Mouse (Mus musculus): ENCODE measurements around the gene Meltf.

Meltf gene

DNA sequence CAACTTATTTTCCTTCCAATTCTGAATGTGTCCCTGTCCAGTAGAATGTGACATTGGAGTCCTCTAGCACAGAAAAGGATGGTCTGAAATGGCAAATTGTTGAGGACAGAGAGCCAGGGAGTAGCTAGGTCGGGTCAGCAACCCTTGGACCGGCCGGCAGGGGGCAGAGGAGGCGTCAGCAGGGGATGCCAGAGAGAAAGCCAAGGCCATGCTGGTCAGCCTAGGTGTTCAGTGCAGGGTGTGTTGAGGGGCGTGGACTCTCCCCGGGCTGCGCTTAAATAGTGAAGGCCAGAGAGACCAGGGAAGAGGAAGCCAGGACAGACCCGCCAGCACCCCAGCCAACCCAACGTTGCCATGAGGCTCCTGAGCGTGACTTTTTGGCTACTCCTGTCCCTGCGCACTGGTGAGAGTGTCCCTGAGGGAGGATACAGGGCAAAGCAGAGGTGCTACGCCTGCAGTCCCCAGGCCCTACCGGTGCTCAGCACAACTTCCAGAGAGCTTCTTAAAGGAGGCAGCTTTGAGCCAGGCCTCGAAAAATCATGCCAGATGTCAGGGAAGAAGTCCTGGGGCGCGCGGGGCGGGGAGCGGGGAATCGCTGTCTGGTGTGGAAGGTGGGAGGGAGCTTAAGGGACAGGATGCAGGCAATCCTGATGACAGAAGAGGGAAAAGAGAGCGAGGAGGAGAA lies at the start of gene Meltf:
TSS of gene Meltf (plus strand) at position 238 of the 685 bp plus-strand sequence.
- in situ Hi-C loops (cut with MboI; ENCODE audit: low sequenced_read_pairs) = loop anchor here (5.0 kb wide), 1 partner anchor 34 kb away; no protein-coding TSS in a partner anchor

DNA sequence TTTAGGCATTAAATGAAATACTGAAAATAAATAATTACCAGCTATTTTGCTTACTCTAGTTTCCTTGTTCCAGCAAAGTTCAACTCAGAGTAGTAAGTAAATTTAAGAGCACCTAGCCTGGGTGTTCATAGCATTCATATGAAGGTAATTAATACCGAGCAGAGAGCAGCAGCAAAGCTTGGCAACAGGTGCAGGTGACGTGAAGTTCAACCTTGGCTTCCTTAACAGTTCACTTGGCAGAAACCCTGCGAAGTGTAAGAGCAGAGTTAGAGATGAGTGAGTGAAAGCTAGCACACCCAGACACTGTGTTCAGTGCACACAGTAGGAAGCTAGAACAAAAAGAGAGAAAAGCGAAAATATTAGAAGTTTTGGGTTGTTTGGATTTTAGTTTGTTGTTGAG lies 47.9 kb upstream of the Meltf start:
- in situ Hi-C loops (cut with MboI; ENCODE audit: low sequenced_read_pairs) = no loop called here

DNA sequence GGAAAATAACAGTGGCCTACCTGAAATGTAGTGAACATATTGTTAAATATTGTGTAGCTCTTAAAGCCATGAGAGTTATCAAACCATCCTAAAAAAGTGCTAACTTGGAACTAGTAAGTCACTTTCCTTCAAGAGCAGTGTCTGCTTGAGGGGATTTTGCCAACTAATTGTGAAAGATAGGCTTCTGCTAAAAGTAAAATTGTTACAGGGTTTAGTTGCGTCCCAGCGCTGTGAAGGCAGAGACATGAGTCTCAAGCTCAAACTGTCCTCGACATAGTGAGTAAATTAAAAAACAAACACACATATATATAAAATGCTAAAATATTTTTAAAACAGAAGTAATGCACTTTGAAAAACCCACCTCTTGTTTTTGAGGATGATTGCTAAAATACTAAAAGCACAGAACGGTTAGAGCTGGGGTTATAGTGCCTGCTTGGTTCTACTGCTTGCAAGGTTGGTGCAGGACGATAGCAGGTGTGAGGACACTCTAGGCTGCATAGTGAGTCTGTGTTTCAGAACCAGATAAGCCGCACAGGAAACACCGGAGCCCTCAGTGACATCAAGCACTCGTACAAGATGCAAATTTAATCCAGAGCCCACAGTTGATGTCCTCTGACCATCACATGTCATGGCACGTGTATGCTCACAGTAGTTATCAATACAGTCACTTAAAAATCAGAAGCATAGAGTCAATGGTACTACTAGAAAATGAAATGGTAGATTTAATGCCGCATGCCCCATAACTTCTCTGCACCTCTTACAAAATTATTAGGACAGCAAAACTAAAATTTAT lies 45.8 kb upstream of the Meltf start:
- in situ Hi-C loops (cut with MboI; ENCODE audit: low sequenced_read_pairs) = no loop called here

DNA sequence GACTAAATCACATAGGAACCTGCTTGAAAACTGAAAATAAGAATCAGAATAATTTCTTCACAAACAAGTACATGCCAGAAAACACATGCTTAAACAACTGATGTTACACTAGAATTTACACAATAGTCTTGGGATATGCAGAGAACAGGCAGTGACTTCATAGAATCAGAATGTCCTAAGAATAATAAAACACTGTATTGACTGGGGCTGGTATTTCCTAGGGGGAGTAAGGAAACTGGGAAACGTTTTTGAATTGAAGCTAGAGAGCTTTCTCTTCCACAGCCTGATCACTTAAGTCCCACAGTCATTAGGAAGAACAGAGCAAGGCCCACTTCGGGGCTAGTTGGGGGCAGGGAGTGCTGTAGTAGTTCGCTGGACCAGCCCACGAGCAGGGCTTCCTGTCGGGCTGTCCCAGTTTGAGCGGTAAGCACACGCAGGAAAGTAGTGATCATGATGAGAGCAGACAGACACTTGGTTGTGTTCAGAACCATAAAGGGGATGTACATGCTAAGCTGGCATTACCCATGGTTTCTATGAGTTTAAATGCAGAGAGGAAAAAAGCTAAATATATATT lies 44.5 kb upstream of the Meltf start:
- in situ Hi-C loops (cut with MboI; ENCODE audit: low sequenced_read_pairs) = no loop called here

DNA sequence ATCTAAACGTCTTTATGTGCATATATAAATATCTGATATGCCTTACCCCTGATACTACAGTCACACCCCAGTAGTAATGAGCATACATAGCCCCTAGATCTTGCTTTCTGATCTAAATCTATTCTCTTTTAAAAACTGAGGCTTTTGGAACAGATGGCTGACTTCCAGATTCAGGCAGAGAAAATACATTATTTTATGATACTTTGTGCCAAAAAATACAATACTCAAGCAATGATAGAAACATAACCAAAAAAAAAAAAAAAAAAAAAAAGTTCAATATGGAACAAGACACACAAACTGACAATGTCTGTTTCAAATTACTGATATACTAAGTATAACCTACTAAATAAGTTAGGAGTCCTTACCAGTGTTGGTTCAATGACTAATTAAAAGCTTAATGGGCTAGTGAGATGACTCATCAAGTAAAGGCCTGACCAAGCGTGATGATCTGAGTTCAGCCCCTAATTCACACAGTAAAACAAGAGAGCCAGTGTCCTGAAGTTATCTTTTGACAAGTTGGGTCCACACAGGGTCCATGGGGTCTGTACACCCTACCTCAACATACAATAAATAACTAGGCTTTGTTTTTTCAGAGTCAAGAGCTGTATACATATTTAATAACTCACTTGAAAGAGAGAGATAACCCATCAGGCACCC lies 43.8 kb upstream of the Meltf start:
- in situ Hi-C loops (cut with MboI; ENCODE audit: low sequenced_read_pairs) = no loop called here

DNA sequence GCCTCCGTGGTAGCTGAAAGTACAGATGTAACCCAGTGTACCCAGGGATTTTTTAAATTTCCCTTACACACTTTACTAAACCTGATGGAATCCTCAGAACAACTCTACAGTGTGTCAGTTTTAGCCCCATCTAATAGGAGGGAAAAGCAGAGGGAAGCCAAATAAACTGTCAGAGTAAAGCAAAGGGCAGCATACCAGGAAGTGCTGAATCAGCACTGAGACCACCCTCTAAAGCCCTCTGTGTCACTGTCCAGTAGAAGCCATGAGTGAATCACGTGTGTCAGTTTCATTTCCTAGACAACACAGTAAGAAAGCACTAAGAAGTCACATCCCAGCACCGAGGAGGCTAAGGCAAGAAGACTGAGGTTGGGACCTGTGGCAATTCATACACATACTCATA lies 41.2 kb upstream of the Meltf start:
- in situ Hi-C loops (cut with MboI; ENCODE audit: low sequenced_read_pairs) = no loop called here

DNA sequence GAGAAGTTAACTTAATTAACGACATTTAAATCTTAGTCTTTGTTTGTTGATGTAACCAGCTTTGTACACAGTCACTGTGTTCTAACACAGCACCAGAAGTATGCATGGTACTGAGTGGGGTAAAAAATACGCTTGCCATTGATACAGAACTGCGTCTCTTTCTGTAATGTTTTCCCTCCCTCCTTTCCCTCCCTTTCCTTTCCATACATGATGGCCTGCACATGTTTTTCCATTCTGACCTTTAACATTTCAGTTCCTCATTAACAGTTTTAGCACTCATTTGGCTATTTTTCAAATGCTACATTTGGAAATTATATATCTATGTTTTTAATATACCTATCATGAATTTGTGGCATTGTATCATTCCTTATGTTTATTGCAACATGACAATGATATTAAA lies 34.4 kb upstream of the Meltf start:
- in situ Hi-C loops (cut with MboI; ENCODE audit: low sequenced_read_pairs) = no loop called here

DNA sequence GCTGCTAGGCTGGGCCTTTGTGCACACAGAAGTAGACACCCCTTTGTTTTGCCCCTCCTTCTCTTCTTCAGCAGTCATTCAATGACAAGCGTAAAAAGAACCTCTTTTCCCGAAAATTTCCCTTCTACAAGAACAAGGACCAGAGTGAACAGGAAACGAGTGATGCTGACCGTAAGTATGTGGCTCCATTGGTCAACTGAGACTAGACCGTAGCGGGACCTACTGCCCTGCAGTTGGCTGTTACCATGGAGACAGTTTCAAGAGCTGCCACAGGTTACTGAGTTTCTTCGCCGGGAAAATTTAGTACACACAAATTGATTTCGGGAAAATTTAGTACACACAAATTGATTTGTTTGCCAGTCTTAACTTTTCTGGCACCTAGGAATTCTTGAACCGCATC lies 31.8 kb upstream of the Meltf start:
- in situ Hi-C loops (cut with MboI; ENCODE audit: low sequenced_read_pairs) = no loop called here

DNA sequence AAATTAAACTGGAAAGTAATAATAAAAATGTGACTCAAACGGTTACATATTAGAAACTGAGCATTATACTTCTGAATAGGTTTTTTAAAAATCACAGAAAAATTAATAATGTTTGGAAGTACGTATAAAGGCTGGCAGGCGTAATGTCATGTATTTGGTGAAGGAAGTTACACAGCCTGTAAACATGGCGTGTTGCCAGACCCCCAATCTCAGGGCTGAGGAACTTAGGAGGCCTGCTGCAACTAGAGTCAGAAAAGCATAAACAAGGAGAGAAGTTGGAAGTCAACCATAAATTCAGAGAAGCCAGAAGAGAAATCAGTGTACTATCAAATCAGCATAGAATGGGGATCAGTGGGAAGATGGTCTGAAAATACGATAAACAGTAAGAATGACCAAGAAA lies 14.7 kb upstream of the Meltf start:
- in situ Hi-C loops (cut with MboI; ENCODE audit: low sequenced_read_pairs) = no loop called here

DNA sequence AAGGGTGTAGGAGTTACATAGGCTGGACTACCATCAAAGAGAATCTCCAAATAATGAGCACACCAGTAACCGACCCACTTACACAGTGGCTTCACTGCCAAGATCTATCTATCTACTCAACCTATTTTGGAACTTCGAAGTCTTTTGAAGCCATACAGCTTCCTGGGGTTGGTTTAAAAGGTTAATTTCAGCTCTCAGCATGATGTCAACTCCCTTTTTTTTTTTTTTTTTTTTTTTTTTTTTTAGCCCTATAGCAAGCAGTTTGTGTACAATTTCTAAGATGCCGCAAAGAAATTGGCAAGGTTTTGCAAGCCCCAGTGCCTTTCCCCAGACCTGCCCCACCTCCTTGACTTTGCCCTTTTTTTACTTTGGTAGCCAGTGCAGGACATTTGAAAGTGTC lies 13.4 kb upstream of the Meltf start:
- in situ Hi-C loops (cut with MboI; ENCODE audit: low sequenced_read_pairs) = no loop called here

DNA sequence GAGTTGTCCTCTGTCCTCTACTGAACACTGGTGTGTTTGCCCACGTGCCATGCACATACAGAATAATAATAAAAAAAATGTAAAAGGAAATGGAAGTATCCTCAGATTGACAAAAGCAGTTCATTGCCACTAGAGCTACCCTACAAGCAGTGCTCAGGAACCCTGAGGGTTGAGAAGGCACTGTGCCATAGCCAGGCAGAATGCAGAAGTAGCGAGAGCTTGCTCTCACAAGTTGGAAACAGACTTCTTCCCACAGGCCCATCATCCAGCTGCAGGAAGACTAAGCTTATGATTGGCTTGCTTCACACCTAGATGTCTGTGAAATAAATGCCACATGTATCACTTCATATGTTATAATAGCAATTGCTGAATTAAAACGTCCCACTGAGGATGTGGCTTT lies 11.7 kb upstream of the Meltf start:
- in situ Hi-C loops (cut with MboI; ENCODE audit: low sequenced_read_pairs) = no loop called here

DNA sequence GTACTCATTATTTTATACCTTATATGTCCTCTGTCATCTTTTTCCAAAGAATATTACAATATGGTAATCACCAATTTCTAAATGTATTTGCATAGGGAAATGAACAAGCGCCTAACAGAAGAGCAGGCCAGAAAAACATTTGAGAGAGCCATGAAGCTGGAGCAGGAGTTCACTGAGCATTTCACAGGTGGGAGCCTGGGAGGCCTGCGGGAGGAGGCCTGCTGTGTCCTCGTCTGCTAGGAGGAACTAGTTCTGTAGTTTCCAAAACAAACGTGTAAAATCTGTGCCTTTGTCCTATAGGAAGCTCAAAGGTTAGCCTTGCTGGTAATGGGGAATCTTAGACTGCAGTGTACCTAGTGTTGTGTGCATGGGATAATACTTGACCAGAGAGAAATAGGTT lies 10.9 kb upstream of the Meltf start:
- in situ Hi-C loops (cut with MboI; ENCODE audit: low sequenced_read_pairs) = no loop called here

DNA sequence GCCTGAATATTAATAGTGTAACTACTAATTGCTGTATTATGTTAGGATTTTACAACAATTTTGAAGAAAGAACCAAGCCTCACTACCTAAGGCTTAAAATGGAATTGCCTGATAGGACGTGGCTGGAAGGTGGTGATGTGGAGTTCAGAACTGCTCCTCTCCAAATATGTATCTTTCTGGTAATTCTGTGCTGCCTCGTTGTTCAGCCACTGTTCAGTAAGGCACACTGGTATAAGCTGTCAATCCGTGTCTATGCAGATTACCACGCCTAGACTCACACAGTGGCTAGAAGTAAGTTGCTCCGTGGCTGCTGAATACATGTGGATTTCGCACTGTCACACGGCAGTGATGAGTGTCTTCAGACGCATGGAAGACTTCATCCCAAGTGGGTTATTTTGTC lies 4.9 kb upstream of the Meltf start:
- in situ Hi-C loops (cut with MboI; ENCODE audit: low sequenced_read_pairs) = no loop called here

DNA sequence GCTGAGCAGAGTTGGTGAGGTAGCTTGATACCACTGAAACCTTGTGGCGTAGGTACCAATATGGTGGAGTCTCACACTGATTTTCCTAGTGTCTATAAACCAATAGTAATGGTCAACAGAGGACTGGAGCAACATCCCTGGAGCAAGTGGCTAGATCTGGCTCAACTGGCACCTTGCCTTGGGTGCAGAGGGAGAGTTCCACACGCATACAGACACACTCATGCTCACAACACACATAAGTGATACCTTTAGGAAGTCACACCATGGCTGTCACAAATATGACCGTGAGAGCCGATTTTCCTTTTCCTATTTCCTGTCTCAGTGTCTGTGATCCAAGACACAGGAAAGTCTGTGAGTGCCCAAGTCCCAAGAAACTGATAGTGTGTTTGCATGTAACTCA lies 3.2 kb upstream of the Meltf start:
- in situ Hi-C loops (cut with MboI; ENCODE audit: low sequenced_read_pairs) = loop anchor here (5.0 kb wide), 1 partner anchor 37 kb away; no protein-coding TSS in a partner anchor

DNA sequence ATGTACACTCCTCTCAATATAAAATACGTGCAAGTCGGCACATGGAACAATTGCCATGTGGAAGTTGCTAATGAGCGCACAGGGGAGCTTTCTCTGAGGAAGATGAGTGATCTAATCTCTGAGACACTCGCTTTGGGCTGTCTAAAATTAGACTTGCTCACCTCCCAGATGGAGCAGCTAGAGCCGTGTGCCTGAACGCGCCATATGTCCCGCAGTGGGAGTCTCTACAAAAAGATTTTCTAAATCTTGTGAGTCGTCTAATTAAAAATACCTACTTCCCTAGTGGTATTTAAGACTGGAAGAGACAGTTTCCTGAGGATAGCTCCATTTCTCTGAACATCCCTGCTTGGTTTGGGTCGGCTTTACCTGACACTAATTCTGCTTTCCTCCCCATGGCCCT lies 2.2 kb upstream of the Meltf start:
- in situ Hi-C loops (cut with MboI; ENCODE audit: low sequenced_read_pairs) = loop anchor here (5.0 kb wide), 1 partner anchor 36 kb away; no protein-coding TSS in a partner anchor

DNA sequence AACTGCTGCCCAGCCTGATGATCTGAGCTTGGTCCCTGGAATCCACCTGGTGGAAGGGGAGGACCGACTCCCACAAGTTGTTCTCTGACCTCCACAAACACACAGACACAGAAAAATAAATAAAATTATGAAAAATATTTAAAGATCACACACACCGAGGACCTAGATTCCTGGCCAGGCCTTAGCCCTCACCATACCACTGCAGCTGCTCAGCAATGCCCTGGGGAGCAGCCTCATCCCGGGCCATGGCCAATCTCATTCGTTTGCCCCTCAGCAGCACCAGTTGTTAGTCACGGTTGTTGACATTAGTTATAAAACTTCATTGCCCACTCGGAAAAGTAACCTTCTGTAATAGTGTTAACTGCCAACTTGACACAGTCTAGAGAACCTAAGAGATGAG lies 558 bp upstream of the Meltf start:
- in situ Hi-C loops (cut with MboI; ENCODE audit: low sequenced_read_pairs) = loop anchor here (5.0 kb wide), 1 partner anchor 34 kb away; no protein-coding TSS in a partner anchor

DNA sequence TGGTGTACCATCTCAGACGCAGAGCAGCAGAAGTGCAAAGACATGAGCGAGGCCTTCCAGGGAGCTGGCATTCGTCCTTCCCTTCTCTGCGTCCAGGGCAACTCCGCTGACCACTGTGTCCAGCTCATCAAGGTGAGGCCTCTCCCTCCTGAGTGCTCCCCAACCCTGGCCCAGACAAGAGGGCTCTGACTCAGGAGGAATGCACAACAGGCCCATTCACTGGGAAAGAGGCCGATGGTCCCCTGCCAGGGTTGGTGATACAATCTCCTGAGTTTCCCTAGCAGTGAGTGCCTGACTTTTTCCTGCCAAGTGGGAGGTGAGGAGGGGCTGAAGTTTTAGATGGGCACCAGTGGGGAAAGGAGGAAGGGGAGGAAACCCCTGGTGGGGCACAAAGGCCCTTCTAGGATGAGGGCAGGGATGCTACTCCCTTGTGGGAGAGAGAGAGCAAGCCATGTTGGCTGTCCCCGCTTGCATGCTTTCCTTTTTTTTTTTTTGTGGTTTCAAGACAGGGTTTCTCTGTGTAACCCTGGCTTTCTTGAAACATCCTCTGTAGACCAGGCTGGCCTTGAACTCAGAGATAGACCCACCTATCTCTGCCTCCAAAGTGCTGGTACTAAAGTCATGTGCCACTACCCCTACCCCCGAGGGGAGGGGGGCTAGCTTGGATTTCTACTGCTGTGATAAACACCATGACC lies 1.7 kb downstream of the Meltf start:
- in situ Hi-C loops (cut with MboI; ENCODE audit: low sequenced_read_pairs) = no loop called here

DNA sequence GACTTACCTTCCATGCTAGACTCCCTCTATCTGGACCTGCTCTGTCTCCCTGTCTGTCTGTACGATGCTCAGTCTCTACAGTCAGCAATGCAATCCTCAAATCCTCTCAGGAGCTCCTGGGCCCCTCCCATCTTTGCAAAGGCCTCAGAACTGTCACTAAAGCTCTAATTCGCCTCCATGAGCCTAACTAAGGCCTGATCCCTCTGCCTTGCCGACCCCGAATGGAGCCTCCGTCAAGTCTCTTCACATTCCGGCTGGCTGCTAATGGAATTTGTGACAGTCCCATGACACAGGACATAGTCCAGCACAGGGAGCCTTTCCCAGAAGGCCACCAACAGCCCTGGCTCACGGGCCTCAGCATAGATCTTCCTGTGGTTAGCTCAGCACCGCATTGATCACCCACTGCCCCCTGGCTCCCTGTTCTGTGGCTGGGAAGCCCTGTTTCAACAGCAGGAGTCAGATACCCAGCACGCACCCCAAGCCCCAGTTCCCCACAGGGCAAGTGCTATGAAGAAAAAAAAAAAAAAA lies 3.8 kb downstream of the Meltf start:
- in situ Hi-C loops (cut with MboI; ENCODE audit: low sequenced_read_pairs) = no loop called here

DNA sequence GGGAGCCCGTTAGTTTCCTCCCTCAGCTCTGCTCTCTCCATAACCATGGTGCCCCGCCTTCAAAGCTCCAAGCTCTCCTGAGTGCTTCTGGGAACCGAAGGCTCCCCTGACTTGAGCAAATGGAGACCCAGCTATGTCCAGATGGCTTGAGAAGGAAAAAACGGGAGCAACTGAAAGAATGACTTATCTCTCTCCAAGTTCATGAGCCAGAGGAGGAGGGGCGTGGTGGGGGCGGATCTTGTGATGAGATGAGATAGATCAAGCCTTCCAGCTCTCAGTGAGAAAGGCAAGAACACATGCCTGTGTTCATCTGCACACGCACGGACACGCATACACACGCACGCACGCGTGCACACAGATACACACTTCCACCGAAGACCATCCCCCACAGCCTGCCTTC lies 4.7 kb downstream of the Meltf start:
- in situ Hi-C loops (cut with MboI; ENCODE audit: low sequenced_read_pairs) = no loop called here

DNA sequence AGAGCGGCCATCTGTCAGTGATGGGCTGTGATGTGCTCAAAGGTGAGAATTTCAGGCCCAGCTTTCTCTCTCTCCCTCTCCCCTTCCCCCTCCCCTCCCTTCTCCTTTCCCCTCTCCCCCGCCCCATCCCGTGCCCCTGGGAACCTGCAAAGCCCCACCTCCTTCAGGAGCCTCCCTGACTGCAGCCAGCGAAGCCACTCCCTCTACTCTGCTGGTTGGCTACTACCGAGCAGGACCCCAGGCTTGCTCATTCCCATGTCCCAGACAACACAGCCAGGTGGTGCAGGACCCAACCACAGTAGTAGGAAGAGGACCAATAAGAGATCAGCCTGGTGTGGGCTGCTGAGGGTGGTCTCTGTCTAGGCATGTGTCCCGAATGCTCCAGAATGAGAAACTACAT lies 5.3 kb downstream of the Meltf start:
- in situ Hi-C loops (cut with MboI; ENCODE audit: low sequenced_read_pairs) = no loop called here

DNA sequence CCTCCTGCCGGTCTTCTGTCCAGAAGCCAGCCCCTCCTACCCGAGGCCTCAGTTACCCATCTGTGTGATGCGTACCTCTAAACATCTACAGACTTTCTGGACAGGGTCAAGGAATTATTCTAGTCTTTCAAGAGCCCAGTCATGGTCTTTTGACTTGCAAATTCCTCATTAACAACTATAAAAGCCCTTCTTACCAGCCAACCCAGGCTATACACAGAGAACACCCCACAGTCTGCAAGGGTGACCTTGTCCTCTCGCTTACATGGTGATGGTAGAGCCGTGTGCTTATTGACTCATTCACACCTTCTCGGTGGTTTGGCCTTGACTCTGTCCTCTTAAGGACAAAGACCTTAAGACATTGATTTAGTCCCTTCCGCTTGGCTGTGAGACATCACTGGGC lies 12.3 kb downstream of the Meltf start:
- in situ Hi-C loops (cut with MboI; ENCODE audit: low sequenced_read_pairs) = no loop called here

Measured in CH12F3 (cell line).